Mouse (Mus musculus): Measurements from ENCODE around the gene Capn5.

Gene Capn5

GRCm38 (mm10) chr7:98174883-98175755 is 3.0 kb downstream of the Capn5 start:
- no peak for DNase-seq

DNA sequence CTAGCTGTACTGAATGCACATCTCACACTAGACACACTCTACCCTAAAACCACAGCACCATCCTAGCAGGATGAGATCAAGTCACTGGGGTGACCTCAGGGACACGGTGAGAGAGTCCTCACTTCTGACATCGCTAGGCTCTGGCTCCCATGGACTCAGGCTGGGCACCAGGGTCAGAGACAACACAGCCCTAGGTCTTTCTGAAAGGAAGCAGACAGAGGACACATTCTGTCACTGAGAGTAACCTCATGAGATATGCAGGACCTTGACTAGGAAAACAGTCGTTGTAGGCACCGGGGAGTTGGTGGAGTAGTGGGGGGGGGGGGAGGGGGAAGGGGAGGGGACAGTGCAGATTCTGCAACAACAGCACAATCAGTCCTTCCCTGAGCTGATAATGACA is 4.7 kb downstream of the Capn5 start:
- DNase-seq = no peak

GRCm38 (mm10) chr7:98172661-98173060 is 5.4 kb downstream of the Capn5 start:
- DNase-seq = no peak

GRCm38 (mm10) chr7:98171141-98172073 is 6.7 kb downstream of the Capn5 start:
- DNase-seq = no peak

GRCm38 (mm10) chr7:98164999-98165528 is 13.0 kb downstream of the Capn5 start:
- DNase-seq = no peak

DNA sequence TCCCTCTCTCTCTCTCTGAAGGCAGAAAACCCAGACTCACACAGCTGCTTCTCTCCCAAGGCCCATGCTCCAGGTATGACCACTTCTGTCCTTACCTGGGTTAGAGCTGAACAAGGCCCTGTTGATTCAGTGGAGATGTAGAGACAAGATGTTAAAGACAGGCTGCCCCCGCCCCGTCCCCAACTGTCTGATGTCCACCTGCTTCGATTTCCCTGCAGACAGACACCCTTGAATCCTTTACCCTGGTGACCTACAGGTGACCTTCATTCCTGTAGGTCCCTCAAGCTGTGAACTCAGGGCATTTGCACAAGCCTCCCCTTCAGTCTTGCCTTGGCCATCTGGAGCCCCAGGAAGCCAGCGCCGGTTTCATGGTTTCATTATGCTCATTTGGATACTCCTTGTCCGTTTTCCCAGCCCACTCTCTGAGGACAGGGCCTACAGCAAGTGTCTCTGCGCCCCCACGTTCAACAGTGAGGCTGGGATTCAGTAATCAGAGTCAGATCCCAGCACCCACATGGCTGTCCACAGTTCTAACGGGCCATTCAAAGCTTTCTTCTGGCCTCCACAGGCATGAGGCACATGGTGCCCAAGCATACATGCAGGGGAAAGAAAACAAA is 13.6 kb downstream of the Capn5 start:
- DNase-seq = no peak

DNA sequence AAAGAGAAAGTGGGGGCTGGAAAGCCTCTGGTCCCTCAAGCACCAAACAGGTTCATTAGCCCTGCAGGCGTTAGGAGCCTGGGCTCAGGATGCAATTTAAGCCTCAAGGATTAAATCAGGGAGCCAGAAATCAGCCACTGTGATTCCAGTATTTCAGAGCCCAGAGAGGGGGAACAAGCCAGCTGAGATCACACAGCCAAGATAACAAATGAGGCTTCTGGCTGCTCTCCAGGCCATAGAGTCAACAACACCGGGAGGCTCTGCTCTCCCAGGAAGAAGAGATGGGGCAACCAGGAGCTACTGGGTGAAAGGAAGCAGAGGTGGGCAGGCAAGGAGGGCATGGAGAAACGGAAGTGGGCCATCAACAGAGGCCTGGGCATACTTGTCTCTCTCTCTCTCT is 14.4 kb downstream of the Capn5 start:
- DNase-seq = no peak

GRCm38 (mm10) chr7:98162239-98162638 is 15.8 kb downstream of the Capn5 start:
- DNase-seq = no peak

DNA sequence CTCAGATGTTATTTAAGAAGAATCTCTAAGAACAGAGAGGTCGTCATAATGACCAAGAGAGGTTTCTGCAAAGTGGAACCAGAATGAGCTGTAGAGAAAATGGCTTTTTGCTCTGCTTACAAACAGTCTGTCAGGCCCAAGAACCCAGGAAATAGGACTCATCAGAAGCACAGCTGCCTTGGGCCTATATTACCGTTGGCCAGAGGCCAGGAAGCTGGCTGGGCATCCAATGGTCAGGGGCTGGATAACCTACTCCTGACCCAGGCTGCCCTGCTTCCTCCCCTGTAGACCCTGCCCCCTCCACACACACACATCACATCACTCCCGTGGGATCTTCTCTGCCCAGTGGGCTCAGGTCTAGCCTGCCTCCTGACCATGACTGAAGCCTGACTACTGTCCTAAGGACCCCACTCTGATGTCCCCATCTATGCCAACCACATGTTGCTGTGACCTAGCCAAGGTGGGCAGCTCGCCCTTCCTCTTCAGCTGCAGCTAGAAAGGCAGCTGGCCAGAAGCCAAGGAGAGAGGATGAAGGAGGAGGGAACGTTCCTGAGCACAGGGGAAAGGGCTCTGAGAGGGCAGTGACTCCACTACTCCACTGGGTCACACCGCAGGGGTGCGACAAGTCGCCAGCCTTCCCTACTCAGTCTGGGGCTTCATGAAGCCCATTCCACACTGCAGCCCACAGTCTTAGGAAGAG is 17.9 kb downstream of the Capn5 start:
- no peak for DNase-seq

GRCm38 (mm10) chr7:98158481-98158880 is 19.6 kb downstream of the Capn5 start:
- no peak for DNase-seq

GRCm38 (mm10) chr7:98157636-98158332 is 20.3 kb downstream of the Capn5 start:
- no peak for DNase-seq

DNA sequence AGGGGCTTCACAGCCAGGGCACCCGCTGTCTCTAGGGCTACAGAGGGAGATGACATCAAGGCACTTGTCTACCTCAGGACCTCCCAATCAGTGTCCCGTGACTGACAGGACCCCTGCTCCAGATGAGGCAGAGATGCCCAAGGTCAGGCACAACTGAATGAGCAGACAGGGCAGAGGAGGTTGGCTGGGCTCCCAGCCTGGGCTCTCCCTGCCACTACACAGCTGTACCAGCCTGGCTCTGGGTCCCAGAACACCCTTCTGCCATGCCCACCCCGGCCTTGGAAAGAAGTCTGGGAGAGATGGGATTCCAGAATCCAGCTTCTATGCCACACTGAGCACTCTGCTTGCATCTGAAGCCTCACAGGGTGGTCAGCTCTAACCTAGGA is 21.8 kb downstream of the Capn5 start:
- no peak for DNase-seq

DNA sequence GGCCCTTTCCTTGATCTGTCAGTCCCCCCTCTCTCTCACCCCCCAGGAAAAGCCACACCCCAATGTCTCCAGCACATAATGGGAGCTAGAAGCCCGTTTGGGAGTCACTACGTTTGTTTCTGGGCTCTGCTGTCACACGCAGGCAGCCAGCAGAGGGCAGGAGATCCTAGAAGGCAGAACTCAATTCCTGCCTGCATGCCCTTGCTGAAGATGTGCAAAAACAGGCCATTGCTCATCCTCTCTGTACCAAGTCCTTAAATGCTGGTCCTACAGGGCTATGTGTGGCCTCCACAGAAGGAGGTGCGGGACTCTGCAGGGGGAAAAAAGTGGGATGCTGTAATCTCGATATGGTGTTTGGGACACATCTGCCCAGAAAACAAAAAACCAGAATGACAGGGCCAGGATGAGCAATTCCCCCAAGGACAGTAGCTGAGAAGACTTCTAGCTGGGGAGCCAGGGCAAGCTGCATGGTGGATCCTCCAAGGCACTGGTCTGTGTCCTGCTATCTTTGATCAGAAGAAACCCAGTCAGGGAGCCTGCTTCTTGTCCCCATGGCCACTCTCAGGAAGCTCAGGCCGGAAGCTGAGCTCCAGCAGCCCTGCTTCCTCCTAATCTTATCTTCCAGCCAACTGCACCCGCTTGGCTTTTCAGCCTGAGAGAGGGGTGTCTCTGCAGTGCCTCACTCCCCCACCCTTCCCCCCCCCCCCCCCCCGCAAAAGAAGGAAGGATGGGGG is 22.4 kb downstream of the Capn5 start:
- no peak for DNase-seq

DNA sequence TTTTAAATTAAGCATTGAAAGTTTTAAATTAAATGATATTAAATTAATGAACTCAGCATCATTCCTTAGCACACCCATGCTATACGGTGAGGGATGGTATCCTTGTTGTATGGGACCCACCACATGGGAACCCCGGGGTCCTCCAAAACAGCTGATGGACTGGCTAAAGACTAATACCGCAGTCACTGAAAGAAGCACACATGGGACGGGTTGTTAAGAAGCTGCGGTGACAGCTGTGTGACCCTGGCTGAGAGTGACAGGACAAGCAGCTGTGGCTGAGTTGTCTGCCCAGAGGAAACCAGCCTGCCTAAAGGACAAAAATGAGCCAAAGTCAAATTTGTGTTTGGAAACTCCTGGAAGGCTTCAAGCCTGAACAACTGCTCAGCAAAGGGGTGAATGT is 24.2 kb downstream of the Capn5 start:
- no peak for DNase-seq

GRCm38 (mm10) chr7:98153345-98153744 is 24.7 kb downstream of the Capn5 start:
- DNase-seq = no peak

DNA sequence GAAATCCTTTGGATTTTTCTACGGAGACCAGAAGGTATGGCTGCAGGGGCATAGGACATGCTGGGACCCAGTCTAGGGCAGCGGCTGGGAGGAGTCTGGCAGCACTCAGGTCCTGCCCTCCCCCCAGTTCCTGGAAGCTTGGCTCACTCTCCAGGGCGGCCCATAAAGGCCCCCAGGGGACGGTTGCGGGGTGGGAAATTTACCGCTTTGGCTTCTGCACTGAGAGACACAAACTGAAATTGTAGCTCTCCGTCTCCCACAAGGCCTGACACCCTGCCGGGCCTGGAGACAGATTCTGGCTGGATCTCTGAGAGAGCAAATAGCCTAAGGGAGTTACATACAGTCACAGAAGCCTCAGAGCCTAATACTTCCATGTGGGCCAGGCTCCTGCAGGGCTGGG is 25.7 kb downstream of the Capn5 start:
- no peak for DNase-seq

DNA sequence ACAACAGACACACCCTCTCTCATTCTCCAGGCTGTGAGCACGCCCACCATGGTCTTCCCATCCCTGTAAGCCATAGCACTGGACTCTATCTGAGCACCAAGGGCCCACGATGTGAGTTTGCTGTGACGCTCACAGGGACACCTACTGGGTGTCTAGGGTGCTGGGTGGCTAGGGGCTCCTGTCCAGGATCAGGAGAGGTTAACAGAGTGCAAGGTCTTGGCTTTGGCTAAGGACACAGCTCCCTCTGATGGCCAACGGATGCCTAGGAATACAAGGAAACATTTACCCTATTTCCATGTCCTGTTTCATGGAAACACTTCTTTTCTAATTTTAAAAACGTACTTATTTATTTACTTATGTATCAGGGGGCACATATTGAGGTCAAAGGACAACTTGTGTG is 27.5 kb downstream of the Capn5 start:
- DNase-seq = no peak

GRCm38 (mm10) chr7:98149802-98150201 is 28.3 kb downstream of the Capn5 start:
- DNase-seq = no peak

DNA sequence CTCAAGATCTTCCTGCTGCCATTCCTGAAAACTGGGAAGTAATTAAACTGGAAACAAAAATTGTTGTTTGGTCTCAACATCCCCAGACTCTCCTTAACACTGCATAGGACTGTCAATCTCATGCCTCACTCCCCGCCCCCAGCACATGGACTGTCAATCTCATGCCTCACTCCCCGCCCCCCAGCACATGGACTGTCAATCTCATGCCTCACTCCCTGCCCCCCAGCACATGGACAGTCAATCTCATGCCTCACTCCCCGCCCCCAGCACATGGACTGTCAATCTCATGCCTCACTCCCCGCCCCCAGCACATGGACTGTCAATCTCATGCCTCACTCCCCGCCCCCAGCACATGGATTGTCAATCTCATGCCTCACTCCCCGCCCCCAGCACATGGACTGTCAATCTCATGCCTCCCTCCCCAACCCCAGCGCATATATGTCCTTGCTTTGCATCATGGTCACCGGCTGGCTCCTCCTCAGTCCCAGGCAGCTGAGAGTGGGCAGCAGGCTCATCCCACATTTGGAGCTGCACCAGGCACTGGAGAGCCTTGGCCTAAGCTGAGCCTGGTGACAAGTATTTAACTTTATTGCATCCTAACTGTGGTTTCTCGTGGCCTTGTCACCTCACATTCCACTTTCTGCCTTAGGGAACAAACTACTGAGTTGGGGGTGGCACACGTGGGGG is 29.2 kb downstream of the Capn5 start:
- DNase-seq = no peak

DNA sequence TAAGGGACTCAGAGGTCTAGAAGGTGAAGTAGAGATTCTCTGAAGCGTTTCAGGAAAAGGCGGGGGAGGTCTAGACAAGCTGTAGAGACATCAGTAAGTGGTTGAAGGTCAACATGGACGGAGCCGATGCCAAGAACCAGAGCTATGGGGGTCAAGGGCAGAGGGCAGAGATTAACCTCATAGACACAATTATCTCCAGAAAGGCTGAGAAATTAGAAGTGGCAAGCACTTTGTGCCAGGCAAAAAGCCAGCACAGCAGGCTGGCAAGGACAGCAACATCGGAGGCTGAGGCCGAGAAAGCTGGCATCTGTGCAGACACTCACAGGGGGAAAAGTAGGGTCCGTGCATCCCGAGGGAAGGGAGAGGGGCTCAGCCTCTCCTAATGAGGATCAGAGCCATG is 30.3 kb downstream of the Capn5 start:
- no peak for DNase-seq

GRCm38 (mm10) chr7:98146447-98146845 is 31.6 kb downstream of the Capn5 start:
- no peak for DNase-seq

Measured in cerebellum, adult 9-11 months (tissue).